Mouse (Mus musculus) adipocyte (in vitro differentiated cells): ENCODE measurements around the gene Zeb2.

Source experiments
- DNase-seq: peaks from one replicate; pipeline ENCODE4 v3.0.0-alpha.2; 2016; ENCODE audit warnings: low spot score

Gene Zeb2

DNA sequence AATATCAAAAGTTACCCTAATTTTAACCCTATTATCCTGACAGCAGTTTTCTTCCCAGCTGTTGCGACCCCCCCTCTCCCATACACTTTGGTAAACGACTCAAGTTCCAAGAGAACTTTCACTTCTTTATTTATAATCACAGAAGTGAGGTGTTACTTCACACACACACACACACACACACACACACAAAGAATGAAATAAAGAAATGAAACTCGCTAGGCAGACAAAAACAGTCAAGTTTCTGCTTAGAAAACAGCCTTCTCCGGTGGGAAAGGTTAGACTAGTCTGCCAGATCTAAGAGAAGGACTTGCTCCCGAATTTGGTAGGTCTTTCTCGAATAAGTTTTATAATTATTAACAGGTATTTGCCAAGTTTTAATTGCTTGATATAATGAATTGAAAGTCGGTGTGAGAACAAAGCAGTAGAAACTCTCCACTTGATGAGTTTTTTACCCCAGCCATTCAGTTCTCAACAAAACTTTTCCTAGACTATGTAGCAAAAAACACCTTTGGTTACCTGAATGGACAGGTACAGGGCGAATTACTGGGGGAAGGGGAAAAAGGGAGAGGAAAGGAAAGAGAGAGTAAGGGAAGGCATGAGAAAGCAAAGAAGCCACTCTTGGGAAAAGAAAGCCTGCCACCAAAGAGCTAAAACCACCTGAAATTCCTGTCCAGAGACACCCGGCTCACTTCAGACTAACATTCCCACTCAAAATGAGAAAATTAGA lies 5.0 kb downstream of the Zeb2 start:
- DNase-seq: peak; percentile 62

DNA sequence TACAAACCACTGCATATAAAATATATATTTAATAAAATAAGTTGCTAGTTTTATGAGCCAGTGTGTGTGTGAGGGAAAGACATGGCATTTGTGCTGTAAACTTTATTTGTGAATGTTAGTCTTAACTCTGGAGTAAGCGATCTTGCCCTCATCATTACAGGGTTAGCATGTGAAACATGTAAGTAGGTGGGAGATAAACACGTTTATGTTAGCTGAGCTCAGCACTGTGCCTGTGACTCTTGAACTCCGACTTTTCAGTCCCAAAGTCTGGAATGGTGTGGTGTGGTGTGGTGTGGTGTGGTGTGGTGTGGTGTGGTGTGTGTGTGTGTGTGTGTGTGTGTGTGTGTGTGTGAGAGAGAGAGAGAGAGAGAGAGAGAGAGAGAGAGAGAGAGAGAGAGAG lies 5.6 kb downstream of the Zeb2 start:
- peak; percentile 78 for DNase-seq

DNA sequence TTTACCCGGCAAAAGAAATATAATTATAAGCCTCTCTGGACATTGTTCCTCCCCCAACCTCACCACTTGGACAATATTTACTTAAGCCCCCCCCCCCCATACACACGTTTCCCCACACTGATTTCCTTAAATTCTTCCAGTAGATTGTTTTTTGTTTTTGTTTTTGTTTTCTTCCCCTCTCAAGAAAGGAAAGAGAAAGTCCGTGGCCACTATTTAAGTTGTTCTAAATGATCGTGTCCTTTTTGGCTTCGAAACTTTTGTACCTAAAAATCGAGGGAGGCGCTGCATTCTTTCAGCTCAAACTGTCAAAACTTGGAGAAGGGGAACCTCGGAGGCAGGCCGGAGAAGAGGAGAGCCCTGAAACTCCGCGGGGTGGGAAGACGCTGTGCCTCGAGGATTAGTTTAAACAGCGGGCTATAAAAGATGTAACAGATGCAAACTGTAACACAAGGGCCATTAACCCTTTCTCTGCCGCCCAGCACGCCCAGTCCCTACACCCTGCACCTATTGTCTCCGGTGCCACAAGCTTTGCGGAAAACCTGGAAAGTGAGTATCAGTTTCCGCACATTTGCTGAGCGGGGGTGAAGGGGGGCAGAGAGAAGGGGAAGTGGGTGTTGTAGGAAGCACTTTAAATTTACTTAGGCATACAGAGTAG lies 6.3 kb downstream of the Zeb2 start:
- peak; percentile 77 for DNase-seq

DNA sequence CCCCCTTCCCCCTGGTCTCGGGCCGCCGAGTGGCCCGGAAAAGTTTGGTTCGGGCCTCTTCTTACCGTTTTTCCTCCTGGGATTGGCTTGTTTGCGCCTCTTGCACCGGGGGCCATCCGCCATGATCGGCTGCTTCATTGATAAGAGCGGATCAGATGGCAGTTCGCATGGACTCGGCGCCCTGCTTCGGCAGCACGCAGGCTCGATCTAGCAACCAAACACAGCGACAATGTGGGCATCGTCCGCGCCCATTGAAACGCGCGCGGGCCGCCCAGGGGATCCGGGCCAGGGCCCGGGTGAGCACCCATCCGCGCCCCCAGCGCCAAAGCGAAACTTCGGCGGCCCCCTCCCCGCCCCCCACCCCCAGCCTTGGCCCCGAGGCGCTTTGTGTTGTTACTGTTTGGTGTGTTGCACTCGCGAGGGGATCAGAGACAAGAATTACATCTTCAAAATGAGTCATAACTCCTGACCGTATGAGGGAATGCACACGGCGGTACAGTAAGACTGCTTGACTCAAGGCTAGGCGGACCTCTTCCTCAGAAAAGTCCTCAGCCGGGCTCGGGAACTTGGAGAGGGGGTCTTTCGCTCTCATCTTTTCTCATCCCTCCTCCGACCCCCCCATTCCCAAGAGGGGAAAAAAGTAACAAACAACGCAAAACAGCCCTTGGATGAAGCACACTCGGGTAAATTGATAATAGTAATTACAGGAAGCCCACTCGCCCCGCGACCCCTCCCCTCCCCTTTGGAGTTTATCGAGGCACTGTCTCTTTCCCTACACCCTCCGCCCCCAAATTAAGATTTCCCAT lies 7.0 kb downstream of the Zeb2 start:
- DNase-seq: peak; percentile 80

DNA sequence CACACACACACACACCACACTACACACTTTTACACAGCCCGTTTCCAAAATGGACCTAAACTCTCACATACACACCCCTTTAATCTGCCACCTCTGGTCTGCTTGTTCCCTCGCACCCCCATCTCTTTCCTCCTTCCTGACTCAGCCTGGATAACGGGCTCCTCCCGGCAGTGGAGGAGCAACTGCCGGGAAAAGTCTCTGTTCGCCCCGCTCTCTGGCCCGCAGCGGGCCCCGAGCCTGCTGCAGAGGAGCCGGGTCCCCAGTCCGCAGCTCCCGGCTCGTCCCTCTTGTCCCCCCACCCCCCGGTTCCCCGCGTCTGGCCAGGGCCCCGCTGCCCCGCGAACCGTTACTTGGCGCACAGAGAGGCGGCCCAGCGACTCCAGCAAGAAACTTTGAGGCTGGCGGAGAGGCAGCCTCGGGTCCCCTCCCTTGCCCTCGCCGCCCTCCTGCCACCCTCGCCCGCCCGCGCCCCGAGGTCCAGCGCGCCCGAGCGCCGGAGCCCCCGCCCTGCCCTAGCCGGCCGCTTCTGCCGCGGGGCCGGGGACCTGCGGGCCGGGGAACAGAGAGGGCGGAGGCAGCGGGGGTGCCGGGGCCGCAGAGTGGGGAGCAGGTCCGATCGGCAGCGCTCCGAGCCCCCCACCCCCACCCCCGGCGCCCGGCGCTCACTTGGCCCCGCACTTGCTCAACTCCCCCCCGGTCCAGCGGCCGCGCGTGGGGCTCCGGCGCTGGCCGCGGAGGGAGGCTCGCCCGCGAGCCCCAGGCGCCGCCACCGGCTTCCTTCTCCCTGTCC lies 7.8 kb downstream of the Zeb2 start:
- DNase-seq: peak; percentile 71

DNA sequence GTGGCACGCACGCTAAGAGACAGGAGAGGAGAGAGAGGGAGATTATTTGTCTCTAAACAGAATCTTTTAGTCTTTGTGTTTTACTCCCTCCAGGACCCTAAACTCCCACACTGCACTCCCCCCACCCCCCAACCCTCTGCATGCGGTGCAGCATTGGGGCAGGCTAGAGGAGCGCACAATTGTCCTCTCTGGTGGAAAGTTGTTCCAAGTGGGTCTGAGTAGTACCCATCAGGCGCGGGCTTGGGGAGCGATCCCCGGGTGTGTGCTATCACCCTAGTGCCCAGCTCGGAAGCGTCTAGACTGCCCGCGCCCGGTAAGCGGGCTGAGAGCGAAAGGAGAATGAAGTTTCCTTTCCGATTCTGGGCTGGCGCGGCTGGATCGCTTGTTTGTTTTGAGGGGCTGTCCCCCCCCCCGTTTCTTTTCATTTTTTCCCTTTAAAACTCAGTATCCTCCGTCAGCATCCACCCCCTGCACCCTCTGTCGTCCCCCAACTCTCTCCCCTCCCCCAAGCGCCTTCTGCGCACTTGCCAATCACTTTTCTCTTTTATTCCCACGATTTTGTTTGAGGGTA lies 8.6 kb downstream of the Zeb2 start:
- peak; percentile 72 for DNase-seq

DNA sequence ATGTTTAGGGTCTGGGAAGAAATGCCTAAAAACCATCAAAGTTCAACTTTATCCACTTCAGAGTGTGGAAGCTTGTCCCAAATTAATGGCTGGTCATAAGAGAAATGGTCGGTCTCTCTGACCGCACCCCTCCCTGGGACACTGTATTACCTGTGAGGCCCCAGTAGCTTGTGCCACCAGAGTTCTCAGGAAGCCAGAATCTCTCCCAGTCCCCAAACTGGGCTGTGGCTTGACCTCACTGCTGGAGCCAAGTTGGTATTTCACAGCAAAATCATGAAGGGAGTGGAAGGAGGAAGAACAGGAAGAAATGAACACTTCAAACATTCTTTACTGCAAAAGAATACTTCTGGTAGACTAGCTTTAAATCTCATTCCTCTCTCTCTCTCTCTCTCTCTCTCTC lies 9.6 kb downstream of the Zeb2 start:
- DNase-seq: peak; percentile 59

DNA sequence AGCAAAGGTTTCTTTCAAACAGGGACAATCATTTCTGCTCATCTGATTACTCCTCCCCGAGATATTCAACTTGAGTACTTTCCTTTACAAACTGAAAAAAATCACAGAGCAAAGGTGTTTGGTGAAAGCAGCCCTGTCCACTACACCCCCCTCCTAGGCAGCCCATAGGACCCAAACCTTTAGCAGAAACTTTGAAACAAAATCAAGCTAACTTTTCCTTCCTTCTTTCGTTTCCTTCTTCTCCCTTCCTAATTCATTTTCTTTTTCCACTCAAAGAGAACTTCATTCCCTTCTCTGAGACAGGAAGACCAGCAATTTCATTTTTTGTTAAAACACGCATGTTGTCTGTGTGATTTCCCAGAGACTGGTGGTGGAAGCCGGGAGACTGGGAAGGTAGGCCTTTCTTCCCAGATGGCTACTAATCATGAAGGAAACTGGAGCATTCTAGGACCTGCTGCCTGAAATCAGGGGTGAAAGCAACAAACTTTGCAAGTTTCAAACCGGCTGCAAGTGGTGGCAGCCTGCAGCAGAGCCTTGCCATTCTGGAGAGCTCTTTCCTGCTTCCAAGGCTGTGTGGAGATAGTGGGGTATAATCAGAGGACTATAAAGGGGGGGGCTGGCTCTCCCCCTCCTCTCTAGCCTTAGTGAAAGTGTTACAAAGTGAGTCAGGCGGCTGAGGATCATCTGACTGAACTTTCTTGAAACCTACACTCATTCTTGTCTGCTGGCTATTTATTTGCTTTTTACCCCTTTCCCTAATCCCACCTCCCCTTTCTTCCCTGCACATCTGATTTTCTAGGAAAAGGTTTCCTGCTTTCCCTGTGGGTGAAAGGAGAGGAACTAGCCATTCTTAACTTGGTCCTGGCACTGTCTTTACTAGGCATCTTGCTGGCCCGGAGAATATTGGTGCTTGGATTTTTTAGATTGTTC lies 11.0 kb downstream of the Zeb2 start:
- DNase-seq: peak; percentile 58

DNA sequence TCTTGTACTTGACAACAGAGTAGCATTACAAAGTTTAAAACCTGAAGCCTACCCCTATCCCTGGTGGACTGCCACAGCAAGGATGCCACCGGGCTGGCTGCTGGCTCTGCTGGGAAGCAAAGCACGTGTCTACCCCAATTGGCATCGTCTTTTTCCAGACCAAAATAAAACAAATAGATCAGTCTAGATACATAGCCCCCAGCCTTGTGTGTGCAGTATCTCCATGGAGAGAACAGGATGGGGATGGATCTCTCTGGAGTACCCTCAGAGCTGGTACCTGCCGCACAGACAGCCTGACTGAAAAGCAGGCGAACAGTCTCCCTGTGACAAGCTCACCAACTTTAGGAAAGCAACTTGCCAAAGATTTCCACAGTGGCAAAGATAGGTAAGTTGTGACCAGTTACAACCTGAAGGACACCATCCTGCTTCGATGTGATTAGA lies 11.9 kb downstream of the Zeb2 start:
- no peak for DNase-seq

DNA sequence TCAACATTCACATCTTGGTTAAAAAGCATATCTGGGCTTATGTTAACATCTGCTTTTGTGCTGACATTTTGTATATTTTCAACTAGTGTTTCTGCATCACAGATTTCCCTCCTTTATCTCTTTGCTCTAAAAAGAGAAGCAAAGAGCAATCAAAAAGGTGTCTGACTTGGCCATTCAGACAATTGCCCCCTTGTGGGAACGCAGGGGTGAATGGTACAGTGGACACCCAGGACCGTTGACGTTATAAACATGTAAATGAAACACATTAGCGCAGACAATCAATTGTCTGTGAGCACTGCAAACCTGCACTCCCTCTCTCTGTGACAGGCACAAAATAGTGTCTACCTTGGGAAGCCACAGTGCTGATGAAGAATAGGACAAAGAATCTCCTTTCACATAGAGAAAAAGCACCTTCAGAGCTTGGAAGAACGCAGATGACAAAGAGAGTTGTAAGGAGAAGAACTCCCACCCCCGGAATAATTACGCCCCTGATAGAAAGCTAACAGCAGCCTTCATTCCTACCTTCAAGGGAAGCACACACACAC lies 12.6 kb downstream of the Zeb2 start:
- no peak for DNase-seq

DNA sequence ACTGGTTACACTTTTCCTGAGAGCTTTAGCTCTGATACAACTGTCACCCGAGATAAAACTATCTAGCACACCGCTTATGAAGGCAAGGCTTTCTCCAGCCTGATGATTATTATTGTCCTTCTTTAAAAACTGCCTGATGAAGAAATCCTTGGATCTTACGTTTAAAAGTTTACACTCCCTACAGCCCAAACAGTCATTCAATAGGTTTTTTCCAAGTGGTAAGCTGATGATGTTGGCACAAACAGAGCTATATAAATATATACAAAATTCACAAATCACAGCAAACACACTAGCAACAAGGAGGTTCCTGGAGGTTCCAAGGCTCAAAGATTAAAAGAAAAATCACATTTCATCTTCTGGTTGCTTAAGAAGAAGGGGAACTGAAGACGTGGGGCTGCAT lies 13.1 kb downstream of the Zeb2 start:
- DNase-seq: no peak

DNA sequence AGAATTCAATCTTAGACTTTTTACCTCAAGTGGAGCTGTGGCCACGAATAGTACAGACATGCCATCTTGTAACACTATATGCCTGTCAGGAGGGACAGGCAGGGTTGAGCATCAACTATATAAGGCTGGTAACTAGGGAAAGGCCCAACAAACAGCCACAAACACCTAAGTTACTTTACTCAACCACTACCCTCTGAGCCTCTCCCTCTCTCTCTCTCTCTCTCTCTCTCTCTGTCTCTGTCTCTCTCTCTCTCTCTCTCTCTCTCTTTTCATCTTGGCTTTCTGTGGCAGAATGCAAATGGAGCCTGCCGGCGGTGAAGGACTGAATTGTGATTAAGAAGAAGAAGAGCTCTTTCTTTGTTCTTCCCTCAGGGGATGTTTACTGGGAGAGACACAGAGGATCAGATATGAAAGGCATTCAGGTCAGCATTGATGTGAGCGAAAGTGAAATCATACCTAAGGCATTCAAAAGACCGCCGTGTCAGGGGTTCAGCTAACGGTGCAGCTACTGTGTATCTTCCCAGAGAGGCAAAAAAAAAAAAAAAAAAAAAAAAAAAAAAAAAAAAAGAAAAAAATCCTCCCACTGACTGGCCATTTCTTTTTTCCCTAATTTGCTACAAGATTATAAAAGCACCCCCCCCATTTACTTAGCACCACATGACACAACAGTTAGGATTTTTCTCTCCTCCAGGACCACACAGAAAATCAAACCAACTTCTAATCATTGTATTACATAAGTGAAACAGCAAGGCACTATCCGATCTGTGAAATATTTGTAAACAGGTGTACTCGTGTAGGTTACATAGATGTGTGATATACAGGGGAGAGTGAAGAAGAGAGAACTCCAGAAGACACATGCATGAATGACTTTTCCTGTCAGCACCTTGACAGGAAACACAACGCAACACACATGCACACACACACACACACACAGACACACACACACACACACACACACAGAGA lies 13.9 kb downstream of the Zeb2 start:
- DNase-seq: no peak

DNA sequence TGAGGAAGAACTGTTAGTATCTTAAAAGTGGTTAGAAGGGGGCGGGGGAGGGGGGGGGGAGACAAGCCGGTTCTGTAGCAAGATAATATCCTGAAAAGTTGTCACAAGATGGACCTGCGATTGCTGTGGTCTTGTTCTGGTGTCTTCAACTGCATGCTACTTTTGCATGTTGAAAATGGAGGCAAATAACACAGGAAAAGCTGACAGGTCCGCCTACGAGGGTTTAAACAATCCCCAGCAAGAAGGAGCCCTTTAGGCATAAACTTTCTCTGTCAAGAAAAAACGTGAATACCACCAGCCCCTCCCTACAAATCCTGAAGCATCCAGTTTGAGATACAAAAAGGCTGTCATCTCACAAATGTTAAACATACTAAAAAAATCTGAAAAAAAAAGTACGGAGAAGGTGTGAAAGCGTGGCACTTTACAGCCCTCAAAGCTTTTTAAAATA lies 15.0 kb downstream of the Zeb2 start:
- no peak for DNase-seq

DNA sequence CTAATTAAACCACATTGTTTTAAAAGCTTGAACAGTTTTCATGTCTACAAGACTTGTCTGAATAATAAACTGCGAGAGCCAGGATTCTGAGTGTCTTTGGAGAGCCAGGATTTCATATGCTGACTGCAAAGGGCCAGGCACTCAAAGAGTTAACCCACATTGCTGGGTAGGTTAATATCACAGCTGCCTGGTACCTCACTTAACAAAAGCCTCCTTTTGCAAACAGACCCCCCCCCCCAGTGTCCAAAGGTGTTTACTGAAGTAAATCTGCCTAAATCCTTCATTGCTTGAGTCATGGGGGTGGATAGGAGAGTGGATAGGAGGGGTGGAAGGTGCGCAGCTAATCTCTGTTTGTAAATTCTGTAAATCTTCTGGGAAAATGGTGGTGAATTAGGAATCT lies 15.6 kb downstream of the Zeb2 start:
- no peak for DNase-seq

DNA sequence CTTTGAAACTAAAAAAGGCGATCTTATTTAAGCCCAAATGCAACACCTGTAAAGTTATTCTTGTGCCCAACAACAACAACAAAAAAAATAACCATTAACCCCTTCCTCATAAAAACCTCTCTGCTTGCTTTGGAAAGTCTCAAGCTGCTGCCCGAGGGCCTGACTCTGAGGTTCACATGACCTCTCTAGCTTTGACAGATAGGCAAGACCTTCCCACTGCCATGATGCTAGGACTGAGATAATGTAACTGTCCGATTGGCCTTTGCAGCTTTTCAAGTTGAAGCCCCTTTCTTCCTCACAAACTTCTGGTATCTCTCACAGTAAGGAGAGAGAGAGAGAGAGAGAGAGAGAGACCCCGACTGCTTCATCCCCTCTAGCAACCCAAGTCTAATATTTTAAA lies 16.2 kb downstream of the Zeb2 start:
- DNase-seq: no peak

DNA sequence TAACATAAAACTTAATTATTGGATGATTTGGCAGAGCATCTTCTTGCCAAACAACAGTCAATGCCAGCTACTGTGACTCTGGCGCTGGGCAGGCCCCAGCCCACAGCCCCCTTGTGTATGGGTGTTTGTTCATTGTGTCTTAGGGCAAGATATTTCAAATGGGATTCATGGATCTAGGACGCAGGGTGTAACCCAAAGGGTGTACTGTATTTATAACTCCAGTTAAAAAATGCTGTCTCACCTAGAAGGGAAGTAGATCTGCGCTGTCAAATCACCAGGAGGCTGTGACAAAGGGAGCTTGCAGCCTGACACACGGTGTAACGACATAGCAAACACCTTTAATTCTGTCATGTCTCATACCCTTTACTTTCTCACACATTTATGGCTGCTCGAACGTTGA lies 16.6 kb downstream of the Zeb2 start:
- DNase-seq: no peak

DNA sequence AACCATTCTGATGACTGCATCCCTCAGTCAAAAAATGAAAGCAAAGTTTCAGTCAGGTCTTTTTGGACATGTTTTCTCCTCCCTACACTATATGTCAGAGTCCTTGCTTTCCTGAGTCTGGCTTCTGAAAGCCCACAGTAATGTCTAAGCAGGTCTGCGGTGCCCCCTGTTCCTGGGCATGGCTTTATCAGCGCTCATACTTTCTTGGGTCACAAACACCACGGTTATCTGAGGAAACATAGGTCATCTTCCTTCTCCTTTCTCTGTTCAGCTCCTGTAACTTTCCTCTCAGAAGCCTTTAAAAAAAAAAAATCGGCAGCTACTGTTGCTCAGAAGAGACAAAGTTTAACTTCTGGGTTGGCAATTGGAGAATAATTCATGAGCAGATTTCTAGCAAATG lies 17.2 kb downstream of the Zeb2 start:
- no peak for DNase-seq

DNA sequence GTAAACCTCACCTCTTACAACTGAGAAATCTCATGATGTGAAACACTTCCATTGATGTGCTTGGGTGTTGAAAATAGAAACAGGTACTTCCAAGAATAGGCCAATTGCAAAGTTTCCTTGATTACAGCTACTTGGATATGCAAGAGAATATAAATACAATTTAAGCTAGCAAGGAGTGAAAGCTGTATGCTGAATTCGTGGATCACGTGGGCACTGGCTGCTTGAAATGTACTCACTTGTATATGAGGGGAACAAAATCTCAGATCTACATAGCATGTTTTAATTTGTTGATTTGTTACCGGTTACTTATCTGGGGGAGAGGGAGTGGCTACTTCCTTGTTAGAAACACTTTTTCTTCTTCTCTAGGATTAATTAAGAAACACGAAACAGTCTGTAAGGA lies 18.1 kb downstream of the Zeb2 start:
- DNase-seq: no peak

DNA sequence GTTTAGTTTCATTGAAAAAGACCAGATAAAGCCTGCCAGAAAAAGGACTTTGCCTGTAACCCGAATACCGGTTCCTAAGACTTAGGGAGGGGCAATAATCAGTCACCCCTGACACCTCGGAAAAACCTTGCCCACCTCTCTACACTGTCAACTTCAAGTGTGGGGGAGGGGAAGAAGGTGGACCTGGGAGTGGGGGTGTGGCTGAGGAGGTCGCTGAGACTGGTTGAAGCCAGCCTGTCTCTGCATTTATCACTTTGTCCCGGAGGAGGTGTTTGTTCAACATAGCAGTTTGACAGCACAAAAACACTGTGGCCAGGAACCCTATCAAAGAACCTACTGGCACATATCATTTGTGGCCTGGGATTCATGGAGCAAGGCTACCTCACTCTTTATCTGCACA lies 19.2 kb downstream of the Zeb2 start:
- DNase-seq: peak; percentile 41
